Mouse (Mus musculus): ENCODE results near the gene Insc.

Gene Insc

GRCm38 (mm10) chr7:114762660-114763059 is 19.2 kb downstream of the Insc start:
- no peak for DNase-seq (ENCODE audit: low spot score in 2 of 2)

- no peak for DNase-seq (ENCODE audit: low spot score in 2 of 2)
Observed at GRCm38 (mm10) chr7:114765273-114765672, 21.8 kb downstream of the Insc start.

GRCm38 (mm10) chr7:114766523-114766922 is 23.0 kb downstream of the Insc start:
- DNase-seq (ENCODE audit: low spot score in 2 of 2), result no peak

- DNase-seq (ENCODE audit: low spot score in 2 of 2), result no peak
Observed at GRCm38 (mm10) chr7:114768516-114768915, 25.0 kb downstream of the Insc start.

GRCm38 (mm10) chr7:114769041-114769440 is 25.5 kb downstream of the Insc start:
- DNase-seq (ENCODE audit: low spot score in 2 of 2), result no peak

GRCm38 (mm10) chr7:114770586-114770985 is 27.1 kb downstream of the Insc start:
- DNase-seq (ENCODE audit: low spot score in 2 of 2), result no peak

GRCm38 (mm10) chr7:114771801-114772200 is 28.3 kb downstream of the Insc start:
- no peak for DNase-seq (ENCODE audit: low spot score in 2 of 2)

GRCm38 (mm10) chr7:114773781-114774180 is 30.3 kb downstream of the Insc start:
- no peak for DNase-seq (ENCODE audit: low spot score in 2 of 2)

GRCm38 (mm10) chr7:114775856-114776255 is 32.4 kb downstream of the Insc start:
- no peak for DNase-seq (ENCODE audit: low spot score in 2 of 2)

GRCm38 (mm10) chr7:114778156-114778770 is 34.8 kb downstream of the Insc start:
- peak; percentile 4 to 18 for DNase-seq (ENCODE audit: low spot score in 2 of 2)

- DNase-seq (ENCODE audit: low spot score in 2 of 2), result peak in 1 of 2 experiments; percentile 1
Observed at GRCm38 (mm10) chr7:114779056-114779660, 35.7 kb downstream of the Insc start.

- DNase-seq (ENCODE audit: low spot score in 2 of 2), result no peak
Observed at GRCm38 (mm10) chr7:114783291-114783690, 39.8 kb downstream of the Insc start.

GRCm38 (mm10) chr7:114791087-114791486 is 47.6 kb downstream of the Insc start:
- no peak for DNase-seq (ENCODE audit: low spot score in 2 of 2)

GRCm38 (mm10) chr7:114792026-114792425 is 48.5 kb downstream of the Insc start:
- DNase-seq (ENCODE audit: low spot score in 2 of 2), result no peak

- DNase-seq (ENCODE audit: low spot score in 2 of 2), result no peak
Observed at GRCm38 (mm10) chr7:114794400-114794799, 50.9 kb downstream of the Insc start.

GRCm38 (mm10) chr7:114802576-114802975 is 59.1 kb downstream of the Insc start:
- no peak for DNase-seq (ENCODE audit: low spot score in 2 of 2)

- DNase-seq (ENCODE audit: low spot score in 2 of 2), result no peak
Observed at GRCm38 (mm10) chr7:114805311-114805710, 61.8 kb downstream of the Insc start.

- DNase-seq (ENCODE audit: low spot score in 2 of 2), result no peak
Observed at GRCm38 (mm10) chr7:114807343-114807742, 63.8 kb downstream of the Insc start.

GRCm38 (mm10) chr7:114808341-114808740 is 64.8 kb downstream of the Insc start:
- no peak for DNase-seq (ENCODE audit: low spot score in 2 of 2)

- peak; percentile 70 to 79 for DNase-seq (ENCODE audit: low spot score in 2 of 2)
Observed at GRCm38 (mm10) chr7:114817291-114817806, 73.9 kb downstream of the Insc start.

GRCm38 (mm10) chr7:114817879-114818278 is 74.4 kb downstream of the Insc start:
- no peak for DNase-seq (ENCODE audit: low spot score in 2 of 2)

GRCm38 (mm10) chr7:114818351-114818750 is 74.9 kb downstream of the Insc start:
- DNase-seq (ENCODE audit: low spot score in 2 of 2), result no peak

GRCm38 (mm10) chr7:114818836-114819235 is 75.3 kb downstream of the Insc start:
- no peak for DNase-seq (ENCODE audit: low spot score in 2 of 2)

Measured in urinary bladder, adult 18-20 months (tissue).